Mouse (Mus musculus) brain, embryonic 14.5 days (tissue): Measurements from ENCODE around the gene Mblac2.

Experiments used
- CTCF ChIP-seq: fragments of 200-500 bp; IDR thresholded peaks from 2 replicates; pipeline ENCODE4 v1.5.1; 2012; ENCODE audit warnings: inconsistent platforms, mild to moderate bottlenecking, moderate library complexity, borderline replicate concordance; ENCODE audit not compliant: insufficient read depth, insufficient read length; ENCODE audit errors: extremely low read depth
- POLR2A ChIP-seq: fragments of 200-500 bp; IDR thresholded peaks from 2 replicates; pipeline ENCODE4 v1.6.1; 2012; ENCODE audit warnings: mild to moderate bottlenecking, inconsistent platforms, borderline replicate concordance; ENCODE audit not compliant: poor library complexity, insufficient read depth, insufficient read length, severe bottlenecking; ENCODE audit errors: extremely low read depth

GRCm38 (mm10) chr13:81736606-81737005 lies 25.5 kb downstream of the Mblac2 start:
- TF ChIP-seq CTCF (no peak), POLR2A (no peak)
